7 mouse cellular contexts compared by ENCODE assay signal in genomic region chr17:34187261-34187916, GRCm38 (mm10). TPM values are rescaled to one million over a fixed set of nuclear protein-coding genes. Genes with fewer than 3 reads are reported as not detected.
DNase-seq lines count a peak whose midpoint lies in the region; ATAC-seq and TF ChIP-seq lines count a peak whose summit lies in the region.

Gene Tap1, plus strand, starts transcription at chr17:34187553.
Gene Psmb9, minus strand, starts transcription at chr17:34187764.

- no peak for TF ChIP-seq CTCF in intestine, postnatal 0 days (IDR thresholded peaks at IDR 0.05; ENCODE audit: low read depth)
- 0 out of 2 replicates have a peak, but pooled peaks have one; percentile 9 for TF ChIP-seq CTCF in small intestine, adult 2 months (IDR thresholded peaks at IDR 0.05; ENCODE audit: extremely low read depth, insufficient read length, insufficient replicate concordance, low read depth, low read length)

- H3K4me3 ChIP-seq in embryonic facial prominence, embryonic 10.5 days: peak within 1 kb of the TSS; percentile 63
- peak within 1 kb of the TSS; percentile 65 for H3K4me3 ChIP-seq in intestine, postnatal 0 days (ENCODE audit: low read depth, low read length)
- peak within 1 kb of the TSS; percentile 39 for H3K4me3 ChIP-seq in midbrain, embryonic 12.5 days
- peak within 1 kb of the TSS; percentile 78 for H3K4me3 ChIP-seq in small intestine, adult 2 months (ENCODE audit: low read depth, low read length)

- peaks cover 99% of the 10 kb centered on the region for H3K27me3 ChIP-seq in embryonic facial prominence, embryonic 10.5 days (replicated peaks; ENCODE audit: low read depth, poor library complexity, severe bottlenecking)
- no peaks in the 10 kb centered on the region for H3K27me3 ChIP-seq in intestine, postnatal 0 days (replicated peaks; ENCODE audit: control insufficient read depth, insufficient read depth, low read length)
- H3K27me3 ChIP-seq in midbrain, embryonic 12.5 days: peaks cover 88% of the 10 kb centered on the region
- no peaks in the 10 kb centered on the region for H3K27me3 ChIP-seq in small intestine, adult 2 months (ENCODE audit: control insufficient read depth, insufficient read depth, low read length)

- peak within 1 kb of the TSS; percentile 98 for H3K4me2 ChIP-seq in intestine, postnatal 0 days (replicated peaks; ENCODE audit: low read depth)
- peak within 1 kb of the TSS; percentile 69 for H3K4me2 ChIP-seq in midbrain, embryonic 12.5 days (replicated peaks)

- peak within 1 kb of the TSS; percentile 67 for H3K27ac ChIP-seq in embryonic facial prominence, embryonic 10.5 days (replicated peaks)
- H3K27ac ChIP-seq in intestine, postnatal 0 days (ENCODE audit: low read depth, low read length): peak within 1 kb of the TSS; percentile 77
- no peak within 1 kb of the TSS for H3K27ac ChIP-seq in midbrain, embryonic 12.5 days (replicated peaks)
- H3K27ac ChIP-seq in small intestine, adult 2 months (ENCODE audit: insufficient read depth, low read depth, low read length): peak within 1 kb of the TSS; percentile 97

- intact Hi-C loops in left cerebral cortex, postnatal 4 days (cut with DNase I): no loop called here

- peak; percentile 100 for DNase-seq in adrenal gland, postnatal 10 days
- DNase-seq in embryonic facial prominence, embryonic 10.5 days (ENCODE audit: low spot score): peak; percentile 97
- DNase-seq in gonadal fat pad, adult 2 months (ENCODE audit: low read depth): peak; percentile 64
- DNase-seq in left cerebral cortex, postnatal 4 days: peak; percentile 97

- peaks cover 19% of the 10 kb centered on the region for H3K4me1 ChIP-seq in embryonic facial prominence, embryonic 10.5 days
- no peaks in the 10 kb centered on the region; the same call in 1 of the 2 replicates for H3K4me1 ChIP-seq in intestine, postnatal 0 days (replicated peaks; ENCODE audit: control insufficient read depth, insufficient read depth, low read length)
- peaks cover 16% of the 10 kb centered on the region for H3K4me1 ChIP-seq in midbrain, embryonic 12.5 days
- peaks cover 37% of the 10 kb centered on the region for H3K4me1 ChIP-seq in small intestine, adult 2 months (ENCODE audit: control insufficient read depth, insufficient read depth, insufficient read length, low read length)

- no peaks in the 10 kb centered on the region for H3K9me3 ChIP-seq in embryonic facial prominence, embryonic 10.5 days
- H3K9me3 ChIP-seq in intestine, postnatal 0 days (ENCODE audit: control insufficient read depth): no peaks in the 10 kb centered on the region
- H3K9me3 ChIP-seq in midbrain, embryonic 12.5 days: no peaks in the 10 kb centered on the region

- no peaks in the 10 kb centered on the region for H3K36me3 ChIP-seq in embryonic facial prominence, embryonic 10.5 days (replicated peaks)
- H3K36me3 ChIP-seq in intestine, postnatal 0 days (ENCODE audit: control insufficient read depth, insufficient read depth): no peaks in the 10 kb centered on the region; the same call in 1 of the 2 replicates
- H3K36me3 ChIP-seq in midbrain, embryonic 12.5 days: no peaks in the 10 kb centered on the region
- H3K36me3 ChIP-seq in small intestine, adult 2 months (ENCODE audit: control insufficient read depth, insufficient read depth, low read length): peaks cover 41% of the 10 kb centered on the region

- H3K9ac ChIP-seq in intestine, postnatal 0 days (ENCODE audit: low read depth, low read length): peak within 1 kb of the TSS; percentile 70
- H3K9ac ChIP-seq in midbrain, embryonic 12.5 days (replicated peaks): peak within 1 kb of the TSS; percentile 25; the same call in 1 of the 2 replicates

- under 1% methylated on average over 46 of the region's 46 CpGs for WGBS in embryonic facial prominence, embryonic 10.5 days
- under 1% methylated on average over 46 of the region's 46 CpGs for WGBS in intestine, postnatal 0 days
- WGBS in midbrain, embryonic 12.5 days: under 1% methylated on average over 46 of the region's 46 CpGs
- under 1% methylated on average over 46 of the region's 46 CpGs for WGBS in small intestine, adult 2 months

- peak; percentile 95 for ATAC-seq in intestine, postnatal 0 days
- peak; percentile 90 for ATAC-seq in midbrain, embryonic 12.5 days (ENCODE audit: low FRiP score, low read depth)

- peak; percentile 82 for TF ChIP-seq POLR2A in small intestine, adult 2 months (IDR thresholded peaks at IDR 0.05; ENCODE audit: low read depth, low read length)

RNA-seq across cellular contexts. Expression of gene Tap1, which starts in this region (rescaled TPM):
- 10 to 100 TPM; 11.9 to 15.5 TPM for total RNA-seq in adrenal gland, postnatal 10 days (2021)
- 2.8 and 2.9 TPM in 2 replicates for polyA plus RNA-seq in embryonic facial prominence, embryonic 10.5 days (2016; fragmentation: Nextera tagmentation; extraction: Ambion mirVana)
- polyA plus RNA-seq in gonadal fat pad, adult 2 months (2012; rRNA removed): 23.3 and 27.8 TPM in 2 replicates
- polyA plus RNA-seq in intestine, postnatal 0 days (2015; fragmentation: Nextera tagmentation; extraction: Ambion mirVana): 14.1 and 15.0 TPM in 2 replicates
- total RNA-seq in left cerebral cortex, postnatal 4 days (2021): 1 to 10 TPM; 2.2 to 3.6 TPM
- 1.4 and 1.8 TPM in 2 replicates for polyA plus RNA-seq in midbrain, embryonic 12.5 days (2016; fragmentation: Nextera tagmentation; extraction: Ambion mirVana)
- 35.1 and 100 TPM in 2 replicates for polyA plus RNA-seq in small intestine, adult 2 months (2012; rRNA removed)

RNA-seq across cellular contexts. Expression of gene Psmb9, which starts in this region (rescaled TPM):
- 10 to 100 TPM; 13.5 to 18.2 TPM for total RNA-seq in adrenal gland, postnatal 10 days (2021)
- 0.57 and 0.93 TPM in 2 replicates for polyA plus RNA-seq in embryonic facial prominence, embryonic 10.5 days (2016; fragmentation: Nextera tagmentation; extraction: Ambion mirVana)
- polyA plus RNA-seq in gonadal fat pad, adult 2 months (2012; rRNA removed): 32.1 and 32.8 TPM in 2 replicates
- 36.8 and 37.7 TPM in 2 replicates for polyA plus RNA-seq in intestine, postnatal 0 days (2015; fragmentation: Nextera tagmentation; extraction: Ambion mirVana)
- 1 to 10 TPM in 1 of 2 experiments, under 1 TPM in 1; 0.77 to 1.1 TPM for total RNA-seq in left cerebral cortex, postnatal 4 days (2021)
- 1.3 and 1.5 TPM in 2 replicates for polyA plus RNA-seq in midbrain, embryonic 12.5 days (2016; fragmentation: Nextera tagmentation; extraction: Ambion mirVana)
- polyA plus RNA-seq in small intestine, adult 2 months (2012; rRNA removed): 112 and 204 TPM in 2 replicates

Comparison
In these comparisons a context has a peak if more than half of its experiments do, and no peak if none do; other contexts are left out.
1. RNA of gene Psmb9 (total RNA-seq): 13.5 to 18.2 TPM in adrenal gland, postnatal 10 days; 0.77 to 1.1 TPM in left cerebral cortex, postnatal 4 days; every median in the first group is over 4 times any median in the second.
2. RNA of gene Psmb9 (polyA plus RNA-seq): 112 to 204 TPM in small intestine, adult 2 months, 36.8 to 37.7 TPM in intestine, postnatal 0 days and 32.1 to 32.8 TPM in gonadal fat pad, adult 2 months; 1.3 to 1.5 TPM in midbrain, embryonic 12.5 days and 0.57 to 0.93 TPM in embryonic facial prominence, embryonic 10.5 days; every median in the first group is over 10 times any median in the second.
3. Peak in every context shown above with its lines, with median percentiles within 50 percentile points of each other: DNase-seq and H3K4me3 ChIP-seq.